Mouse (Mus musculus) gastrocnemius, adult 2 months (tissue): ENCODE results near the gene L3mbtl1. TPM values are rescaled to one million over a fixed set of nuclear protein-coding genes. Genes with fewer than 3 reads are reported as not detected.

ENCODE experiments used
- DNase-seq: peaks from one replicate; pipeline ENCODE4 v3.0.0; 2022
- H3K27ac ChIP-seq: fragments of 200-600 bp; 2 replicates; pipeline ENCODE4 v1.8.1; 2022; ENCODE audit warnings: mild to moderate bottlenecking
- H3K4me3 ChIP-seq: fragments of 200-600 bp; 2 replicates; pipeline ENCODE4 v1.8.1; 2022; ENCODE audit warnings: mild to moderate bottlenecking, moderate library complexity
- CTCF ChIP-seq: fragments of 200-600 bp; IDR thresholded peaks from 2 replicates; pipeline ENCODE4 v1.8.1; 2022; ENCODE audit warnings: antibody characterized with exemption, mild to moderate bottlenecking, moderate library complexity
- intact Hi-C: fragments of 180-260 bp; cut with DNase I; formaldehyde crosslinking; loops from one replicate; pipeline ENCODE4 v1.15.1; 2025
- total RNA-seq, 2 experiments: library from RNA; stranded (reverse); gene quantifications; 2 replicates each; pipeline ENCODE4 v1.2.3; 2021

The L3mbtl1 gene
- total RNA-seq, 2 experiments from 2014 or later, result not detected

DNA sequence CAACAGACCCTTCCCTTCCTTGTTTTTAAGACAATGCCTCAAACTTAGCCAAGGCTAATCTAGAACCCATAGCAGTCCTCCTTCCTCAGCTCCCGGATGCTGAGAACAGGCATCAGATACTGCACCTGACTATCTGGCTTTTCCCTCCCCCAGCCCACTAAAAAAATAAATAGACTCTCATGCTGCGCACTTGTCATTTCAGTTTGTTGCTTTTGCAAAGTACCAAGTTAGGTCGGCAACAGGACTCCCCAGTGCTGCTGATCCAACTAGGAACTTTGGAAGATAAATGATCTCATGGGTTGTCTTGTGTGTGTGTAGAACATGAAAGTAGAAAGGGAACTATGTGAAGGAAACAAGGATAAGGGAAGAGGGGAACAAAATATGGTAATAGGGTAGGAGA lies 13.6 kb upstream of the L3mbtl1 start:
- no peak for DNase-seq
- no peak overlapping the region for H3K27ac ChIP-seq
- no peak for TF ChIP-seq CTCF
- intact Hi-C loops, result loop anchor here (5.0 to 10.0 kb wide), 3 partner anchors 88 to 1825 kb away; partner anchors contain the start of genes Chd6 and Ift52
- no peak overlapping the region for H3K4me3 ChIP-seq

DNA sequence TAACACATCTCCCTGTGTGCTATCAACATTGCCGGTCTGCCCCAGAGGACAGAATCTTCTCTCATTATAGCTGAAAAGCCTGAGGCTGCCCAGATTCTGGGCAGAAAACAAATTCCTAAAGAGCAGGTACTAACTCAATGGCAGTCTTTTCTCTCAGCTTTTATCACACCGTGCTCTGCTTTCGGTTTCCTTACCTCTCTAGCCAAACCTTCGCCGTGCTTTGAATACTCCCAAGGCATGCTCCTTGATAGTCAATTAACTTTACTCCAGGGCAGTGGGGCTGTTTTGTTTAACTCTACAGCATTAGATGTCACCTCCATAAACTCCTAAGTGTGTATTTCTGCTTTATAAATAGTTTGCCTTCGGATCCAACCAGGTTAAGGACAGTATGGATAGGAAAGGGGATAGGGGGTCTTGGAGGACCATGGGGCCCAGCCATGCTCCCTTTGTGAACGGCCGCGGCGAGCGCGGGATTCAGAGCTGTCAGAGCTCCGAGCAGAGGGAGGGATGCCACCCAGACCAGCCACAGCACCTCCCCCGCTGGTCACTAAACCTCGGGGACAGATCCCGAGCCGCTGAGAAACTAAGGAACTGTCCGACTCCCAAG lies 12.7 kb upstream of the L3mbtl1 start:
- no peak for DNase-seq
- Histone ChIP-seq H3K27ac (peak overlapping the region; percentile 100), H3K4me3 (peak overlapping the region; percentile 100)
- TF ChIP-seq CTCF, result no peak
- intact Hi-C loops, result loop anchor here (5.0 to 10.0 kb wide), 3 partner anchors 87 to 1826 kb away; partner anchors contain the start of genes Chd6 and Ift52

DNA sequence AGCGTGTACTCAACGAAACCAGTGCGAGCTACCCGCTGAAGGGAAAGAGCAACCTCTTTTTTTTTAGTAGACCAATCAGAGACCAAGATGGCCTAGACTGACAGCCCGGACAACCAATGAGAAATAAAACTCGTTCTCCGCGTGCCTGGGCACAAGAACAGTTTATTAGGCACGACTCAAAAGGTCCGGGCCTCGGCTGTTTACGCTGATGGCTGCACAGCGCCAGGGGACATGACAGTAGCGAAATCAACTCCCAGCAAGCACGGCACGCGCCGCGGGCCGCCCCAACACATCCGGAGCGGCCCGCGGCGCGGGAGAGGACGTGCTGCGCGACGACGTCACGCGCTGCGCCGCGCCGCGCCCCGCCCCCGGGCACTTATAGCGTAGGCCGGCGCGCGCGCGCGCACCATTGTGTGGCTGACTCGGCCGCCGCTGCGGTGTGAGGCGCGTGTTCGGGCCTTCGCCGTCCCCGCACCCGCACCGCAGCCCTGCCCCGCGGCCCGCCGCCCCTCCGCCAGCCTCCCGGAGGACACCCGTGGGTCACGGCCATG lies 12.1 kb upstream of the L3mbtl1 start, which contains the start of gene Srsf6:
Gene Srsf6 (plus strand): TSS at position 406 of the 551 bp plus-strand sequence.
- intact Hi-C loops, result loop anchor here (5.0 to 10.0 kb wide), 3 partner anchors 86 to 1826 kb away; partner anchors contain the start of genes Chd6 and Ift52
- peak; percentile 94 for DNase-seq
- peak within 1 kb of the TSS; percentile 100 for H3K27ac ChIP-seq
- H3K4me3 ChIP-seq, result peak within 1 kb of the TSS; percentile 100
- TF ChIP-seq CTCF, result no peak

DNA sequence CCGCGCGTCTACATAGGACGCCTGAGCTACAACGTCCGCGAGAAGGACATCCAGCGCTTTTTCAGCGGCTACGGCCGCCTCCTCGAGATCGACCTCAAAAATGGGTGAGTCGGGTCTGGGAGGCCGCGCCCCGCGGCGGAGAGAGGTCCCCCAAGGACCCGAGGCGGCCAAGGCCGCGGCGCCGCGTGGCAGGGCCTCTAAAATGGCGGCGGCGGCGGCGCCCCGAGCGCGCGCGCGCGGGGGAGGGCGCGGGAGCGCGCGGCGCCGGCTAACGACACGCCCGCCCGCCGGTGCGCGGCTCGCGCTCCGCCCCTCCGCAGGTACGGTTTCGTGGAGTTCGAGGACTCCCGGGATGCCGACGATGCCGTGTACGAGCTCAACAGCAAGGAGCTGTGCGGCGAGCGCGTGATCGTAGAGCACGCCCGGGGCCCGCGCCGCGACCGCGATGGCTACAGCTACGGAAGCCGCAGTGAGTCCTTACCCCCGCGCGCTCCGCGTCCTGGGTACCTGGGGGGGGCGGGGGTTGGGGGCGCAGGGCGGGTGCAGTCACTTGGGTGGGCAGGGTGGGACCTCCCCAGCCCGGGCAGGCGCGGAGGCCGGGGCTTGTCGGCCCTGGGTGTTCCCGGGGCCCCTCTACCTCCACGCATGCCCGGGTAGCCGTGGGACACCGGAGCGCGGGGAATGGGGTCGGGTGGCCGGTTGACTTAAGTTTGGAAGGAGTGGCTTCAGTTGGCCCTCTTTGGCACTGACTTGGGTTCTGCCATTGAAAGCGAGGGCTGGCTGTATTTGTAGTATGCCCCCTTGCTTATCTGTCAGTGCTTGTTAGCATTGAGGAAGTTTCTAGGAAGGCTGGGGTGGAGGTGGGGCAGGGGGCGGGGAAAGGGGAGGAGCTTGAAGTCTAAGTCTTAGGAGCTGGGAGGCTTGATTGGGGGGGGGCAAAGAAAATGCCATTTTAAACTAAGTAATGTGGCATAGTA lies 11.3 kb upstream of the L3mbtl1 start:
- Histone ChIP-seq H3K27ac (peak overlapping the region; percentile 100), H3K4me3 (peak overlapping the region; percentile 100)
- intact Hi-C loops, result loop anchor here (5.0 to 10.0 kb wide), 3 partner anchors 85 to 1827 kb away; partner anchors contain the start of genes Chd6 and Ift52
- peak; percentile 78 for DNase-seq
- TF ChIP-seq CTCF, result no peak

DNA sequence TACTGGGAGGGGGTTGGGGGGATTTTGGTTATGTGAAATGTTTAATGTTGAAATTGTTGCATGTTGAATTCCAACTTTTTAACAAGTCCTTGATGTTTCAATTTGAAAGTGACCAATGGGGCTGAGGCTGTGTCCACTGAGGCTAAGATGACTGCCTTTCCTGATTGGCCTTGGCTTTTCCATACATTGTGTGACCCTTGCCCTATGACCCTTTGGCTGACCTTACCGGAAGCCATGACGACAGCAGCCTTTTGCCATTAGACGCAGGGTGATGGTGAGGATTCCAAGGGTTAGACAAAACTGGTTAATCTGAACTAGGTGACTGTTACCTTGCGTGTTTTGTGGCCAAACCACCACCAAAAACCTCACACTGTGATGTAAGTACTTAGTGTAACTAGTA lies 10.6 kb upstream of the L3mbtl1 start:
- intact Hi-C loops, result loop anchor here (5.0 to 10.0 kb wide), 3 partner anchors 85 to 1828 kb away; partner anchors contain the start of genes Chd6 and Ift52
- no peak for TF ChIP-seq CTCF

DNA sequence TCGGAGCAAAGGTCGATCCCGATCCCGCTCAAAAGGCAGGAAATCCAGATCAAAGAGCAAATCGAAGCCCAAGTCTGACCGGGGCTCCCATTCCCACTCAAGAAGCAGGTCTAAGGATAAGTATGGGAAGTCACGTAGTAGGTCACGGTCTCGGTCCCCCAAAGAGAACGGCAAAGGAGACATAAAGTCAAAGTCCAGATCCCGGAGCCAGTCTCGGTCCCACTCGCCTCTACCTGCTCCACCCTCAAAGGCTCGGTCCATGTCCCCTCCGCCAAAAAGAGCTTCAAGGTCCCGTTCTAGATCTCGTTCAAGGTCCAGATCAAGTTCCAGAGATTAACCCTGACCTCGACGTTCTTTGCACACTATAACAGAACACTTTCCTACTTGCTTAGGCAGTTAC lies 8.9 kb upstream of the L3mbtl1 start:
- intact Hi-C loops, result loop anchor here (5.0 to 10.0 kb wide), 3 partner anchors 83 to 1830 kb away; partner anchors contain the start of genes Chd6 and Ift52
- no peak for TF ChIP-seq CTCF
- no peak overlapping the region for H3K27ac ChIP-seq
- DNase-seq, result no peak
- no peak overlapping the region for H3K4me3 ChIP-seq

More for the DNA sequence above, 10.6 kb upstream of the L3mbtl1 start:
- no peak overlapping the region for H3K27ac ChIP-seq
- H3K4me3 ChIP-seq, result peak overlapping the region; percentile 100
- DNase-seq, result no peak

DNA sequence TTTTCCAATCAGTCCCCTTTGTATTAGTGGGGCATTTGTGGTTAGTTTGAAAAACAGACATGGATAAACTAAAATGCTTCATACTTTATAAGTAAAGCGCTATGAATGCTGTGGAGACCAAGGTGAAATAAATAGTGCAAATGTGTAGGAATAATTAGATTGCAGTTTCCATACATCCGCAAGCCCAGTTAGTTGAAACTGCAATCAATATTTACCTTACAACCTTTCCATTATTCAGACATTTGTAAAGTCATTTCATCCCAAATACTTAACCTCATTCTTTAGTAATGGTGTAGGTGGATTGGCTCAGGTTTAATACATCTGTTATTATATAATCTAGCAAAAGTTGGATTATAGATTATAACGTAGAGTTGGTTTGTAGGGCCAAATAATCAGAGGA lies 7.6 kb upstream of the L3mbtl1 start:
- intact Hi-C loops, result loop anchor here (10.0 kb wide), 1 partner anchor 1831 kb away; the partner anchor contains the start of gene Chd6
- Histone ChIP-seq H3K4me3 (no peak overlapping the region), H3K27ac (no peak overlapping the region)
- TF ChIP-seq CTCF, result no peak
- DNase-seq, result no peak

DNA sequence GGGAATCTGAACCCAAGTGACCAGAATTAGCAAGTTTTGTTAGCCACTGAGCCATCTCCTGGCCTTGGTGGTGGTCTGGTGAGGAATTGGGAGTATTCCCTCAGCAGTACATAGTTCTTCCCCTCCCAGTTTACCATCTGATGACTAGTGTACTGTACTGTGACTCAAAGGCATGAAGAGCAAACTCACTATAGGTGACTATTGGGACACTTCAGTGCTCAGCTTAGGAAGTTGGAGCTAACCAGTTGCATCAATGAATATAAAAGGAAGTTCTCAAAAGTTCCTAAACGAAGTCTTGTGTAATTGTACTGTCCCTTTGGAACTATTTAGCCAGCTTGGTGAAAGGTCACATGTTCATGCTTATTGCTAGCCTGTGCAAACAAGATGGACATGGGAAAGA lies 3.7 kb upstream of the L3mbtl1 start:
- TF ChIP-seq CTCF, result no peak
- intact Hi-C loops, result loop anchor here (10.0 kb wide), 1 partner anchor 1835 kb away; the partner anchor contains the start of gene Chd6
- H3K4me3 ChIP-seq, result no peak overlapping the region
- DNase-seq, result no peak
- no peak overlapping the region for H3K27ac ChIP-seq

DNA sequence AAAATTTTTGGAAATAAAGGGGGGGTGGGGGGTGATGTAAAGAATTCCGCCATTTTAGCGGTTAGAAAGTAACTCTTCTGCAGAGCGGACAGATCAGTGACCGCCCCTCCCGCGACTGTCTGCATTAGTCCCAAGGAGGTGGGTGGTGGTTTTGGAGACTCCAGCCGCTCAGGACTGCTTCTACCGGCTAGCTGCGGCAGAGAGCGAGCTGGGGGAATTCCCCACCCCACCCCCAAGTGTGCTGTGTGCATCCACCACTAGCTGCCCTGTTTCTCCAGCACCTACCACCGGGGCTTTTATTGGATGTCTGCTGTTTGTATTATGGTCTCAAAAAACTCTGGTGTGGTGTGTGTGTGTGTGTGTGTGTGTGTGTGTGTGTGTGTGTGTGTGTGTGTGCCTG lies 659 bp downstream of the L3mbtl1 start:
- H3K27ac ChIP-seq, result no peak overlapping the region
- intact Hi-C loops, result no loop called here
- peak overlapping the region; percentile 73 for H3K4me3 ChIP-seq
- no peak for DNase-seq
- TF ChIP-seq CTCF, result no peak

DNA sequence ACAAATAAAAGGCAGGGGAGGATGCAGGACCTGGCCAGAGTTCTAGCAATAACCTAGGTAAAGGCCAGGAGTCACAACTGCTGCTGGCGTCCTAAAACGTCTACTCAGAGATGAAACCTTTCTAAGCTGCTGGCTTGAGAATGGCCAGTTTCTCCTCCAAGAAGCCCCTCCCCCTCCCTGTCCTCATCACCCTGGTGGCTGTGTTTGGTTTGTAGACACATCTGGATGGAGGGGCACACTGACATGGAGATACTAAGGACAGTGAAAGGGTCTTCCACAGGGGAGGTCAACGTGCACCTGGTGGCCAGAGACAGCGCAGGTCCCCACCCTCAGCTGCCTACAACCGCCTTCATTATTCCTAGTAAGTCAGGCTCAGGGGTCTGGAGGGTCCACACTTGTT lies 3.7 kb downstream of the L3mbtl1 start:
- intact Hi-C loops, result no loop called here
- no peak for TF ChIP-seq CTCF
- no peak overlapping the region for H3K27ac ChIP-seq
- DNase-seq, result no peak
- H3K4me3 ChIP-seq, result no peak overlapping the region

DNA sequence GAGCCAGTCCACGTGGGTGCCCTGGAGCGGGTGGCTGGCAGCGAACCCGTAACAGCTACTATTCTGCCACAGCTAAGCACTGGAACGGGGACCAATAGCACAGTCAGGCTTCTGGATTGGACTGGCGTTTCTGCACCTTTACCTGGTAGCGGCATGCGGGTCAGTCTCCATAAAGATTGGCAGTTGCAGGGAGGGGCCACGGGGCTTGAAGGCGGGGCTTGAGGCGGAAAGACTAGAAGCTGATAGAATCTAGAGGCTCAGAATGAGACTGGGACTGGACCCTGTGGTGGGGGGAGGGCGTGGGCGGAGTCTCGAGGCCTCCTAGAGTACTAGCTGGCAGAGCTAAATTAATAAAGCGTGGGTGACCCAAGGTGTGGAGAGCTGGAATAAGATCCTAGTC lies 4.5 kb downstream of the L3mbtl1 start:
- no peak for TF ChIP-seq CTCF
- no peak overlapping the region for H3K27ac ChIP-seq
- intact Hi-C loops, result no loop called here

DNA sequence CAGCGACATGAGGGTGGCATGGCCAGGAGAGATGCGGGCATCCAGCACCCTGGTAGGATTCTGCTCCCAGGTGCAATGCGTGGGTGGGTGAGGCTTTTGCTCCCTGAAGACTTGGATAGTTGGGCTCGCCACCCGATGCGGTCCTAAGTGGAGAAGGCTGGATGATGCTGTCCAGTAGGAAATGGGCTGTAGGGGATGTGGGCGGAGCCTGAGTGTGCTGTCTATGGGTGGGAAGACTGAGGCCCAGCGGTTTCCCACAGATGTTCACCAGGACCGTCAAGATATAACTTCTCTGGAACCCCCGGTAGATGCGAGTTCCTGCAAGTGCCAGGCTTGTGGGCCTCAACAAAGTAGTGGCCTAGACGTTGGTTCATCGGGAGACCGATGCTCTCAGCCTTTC lies 4.9 kb downstream of the L3mbtl1 start:
- Histone ChIP-seq H3K27ac (no peak overlapping the region), H3K4me3 (peak overlapping the region; percentile 20; the same call in 1 of the 2 replicates)
- intact Hi-C loops, result no loop called here
- DNase-seq, result no peak
- TF ChIP-seq CTCF, result no peak

More for the DNA sequence above, 4.5 kb downstream of the L3mbtl1 start:
- no peak for DNase-seq
- peak overlapping the region; percentile 20; the same call in 1 of the 2 replicates for H3K4me3 ChIP-seq
